In genomic region chr5:149678100-149678989, GRCm38 (mm10) we compare ENCODE assay signal across 8 mouse cellular contexts. TPM values are rescaled to one million over a fixed set of nuclear protein-coding genes. Genes with fewer than 3 reads are reported as not detected.
A peak's percentile ranks its signal among the peaks of the same experiment; 100 is the strongest.
DNase-seq lines count a peak whose midpoint lies in the region; ATAC-seq and TF ChIP-seq lines count a peak whose summit lies in the region.

Gene B3glct (plus strand): TSS chr5:149678230.

- ATAC-seq in cerebellum, adult (ENCODE audit: insufficient number of reproducible peaks, low FRiP score, low TSS enrichment) = peak; percentile 86
- ATAC-seq in forebrain, embryonic 13.5 days = peak; percentile 93
- peak; percentile 95 for ATAC-seq in heart, postnatal 0 days (ENCODE audit: insufficient read depth, low read depth)
- ATAC-seq in liver, embryonic 16.5 days (ENCODE audit: low read depth) = peak; percentile 96
- ATAC-seq in neural tube, embryonic 12.5 days (ENCODE audit: low FRiP score, low read depth) = peak; percentile 93
- peak; percentile 98 for ATAC-seq in stomach, postnatal 0 days (ENCODE audit: low FRiP score, low TSS enrichment)

- peaks cover 2 to 5% of the 10 kb centered on the region in 2 experiments; a peak in 2 of 4 replicates for H3K4me1 ChIP-seq in CH12.LX (ENCODE audit: control insufficient read depth in 1 of 2, insufficient read depth in 2 of 2)
- peaks cover 10% of the 10 kb centered on the region for H3K4me1 ChIP-seq in forebrain, embryonic 13.5 days
- peaks cover 7% of the 10 kb centered on the region for H3K4me1 ChIP-seq in heart, postnatal 0 days (ENCODE audit: control insufficient read depth, insufficient read depth)
- peaks cover 10% of the 10 kb centered on the region for H3K4me1 ChIP-seq in liver, embryonic 16.5 days (ENCODE audit: control insufficient read depth, low read depth, low read length)
- H3K4me1 ChIP-seq in neural tube, embryonic 12.5 days = peaks cover 10% of the 10 kb centered on the region
- 0 out of 2 replicates have a peak, but pooled peaks cover 3% of the 10 kb centered on the region for H3K4me1 ChIP-seq in stomach, postnatal 0 days (replicated peaks; ENCODE audit: control insufficient read depth, insufficient read depth)

- no peaks in the 10 kb centered on the region for H3K79me2 ChIP-seq in CH12.LX (replicated peaks; ENCODE audit: control insufficient read depth, extremely low read depth, insufficient read depth, poor library complexity, severe bottlenecking)

- WGBS in forebrain, embryonic 13.5 days = under 1% methylated on average over 50 of the region's 106 CpGs
- under 1% methylated on average over 56 of the region's 106 CpGs for WGBS in heart, postnatal 0 days
- WGBS in liver, embryonic 16.5 days (ENCODE audit: insufficient replicate concordance) = under 1% methylated on average over 93 of the region's 106 CpGs
- under 1% methylated on average over 78 of the region's 106 CpGs for WGBS in neural tube, embryonic 12.5 days
- WGBS in stomach, postnatal 0 days = under 1% methylated on average over 45 of the region's 106 CpGs

- peak within 1 kb of the TSS; percentile 62; the same call in 1 of the 2 replicates for H3K9ac ChIP-seq in CH12.LX (ENCODE audit: insufficient read depth, low read depth)
- peak within 1 kb of the TSS; percentile 85 for H3K9ac ChIP-seq in forebrain, embryonic 13.5 days
- H3K9ac ChIP-seq in heart, postnatal 0 days (replicated peaks; ENCODE audit: low read depth, low read length) = peak within 1 kb of the TSS; percentile 76
- H3K9ac ChIP-seq in liver, embryonic 16.5 days (ENCODE audit: low read depth, low read length) = peak within 1 kb of the TSS; percentile 86
- H3K9ac ChIP-seq in neural tube, embryonic 12.5 days = peak within 1 kb of the TSS; percentile 84
- H3K9ac ChIP-seq in stomach, postnatal 0 days (ENCODE audit: low read length) = peak within 1 kb of the TSS; percentile 84

- dilution Hi-C loops in CH12.LX (cut with MboI; ENCODE audit: extremely low pct_ligation_motif_present, extremely low pct_unique_long_range_greater_than_20kb, low sequenced_read_pairs) = no loop called here

- H3K4me3 ChIP-seq in CH12.LX (replicated peaks in 1 of 3; ENCODE audit: low read depth in 2 of 3, low read length in 2 of 3, poor library complexity in 1 of 3) = peak within 1 kb of the TSS; percentile 40 to 68 (median 63)
- peak within 1 kb of the TSS; percentile 74 for H3K4me3 ChIP-seq in forebrain, embryonic 13.5 days
- H3K4me3 ChIP-seq in heart, postnatal 0 days (ENCODE audit: low read depth, low read length) = peak within 1 kb of the TSS; percentile 94
- peak within 1 kb of the TSS; percentile 80 for H3K4me3 ChIP-seq in liver, embryonic 16.5 days (ENCODE audit: low read depth, low read length)
- H3K4me3 ChIP-seq in neural tube, embryonic 12.5 days = peak within 1 kb of the TSS; percentile 81
- peak within 1 kb of the TSS; percentile 81 for H3K4me3 ChIP-seq in stomach, postnatal 0 days (ENCODE audit: low read depth, low read length)

- H3K36me3 ChIP-seq in CH12.LX (replicated peaks in 1 of 2; ENCODE audit: control insufficient read depth in 1 of 2, insufficient read depth in 1 of 2, low read length in 1 of 2) = no peaks in the 10 kb centered on the region
- no peaks in the 10 kb centered on the region for H3K36me3 ChIP-seq in forebrain, embryonic 13.5 days (ENCODE audit: poor library complexity, severe bottlenecking)
- H3K36me3 ChIP-seq in heart, postnatal 0 days (replicated peaks; ENCODE audit: control insufficient read depth, insufficient read depth, low read length) = no peaks in the 10 kb centered on the region
- no peaks in the 10 kb centered on the region for H3K36me3 ChIP-seq in liver, embryonic 16.5 days (ENCODE audit: control insufficient read depth, insufficient read depth)
- no peaks in the 10 kb centered on the region for H3K36me3 ChIP-seq in neural tube, embryonic 12.5 days
- no peaks in the 10 kb centered on the region for H3K36me3 ChIP-seq in stomach, postnatal 0 days (ENCODE audit: control insufficient read depth, insufficient read depth, low read length)

- H3K4me2 ChIP-seq in CH12.LX (ENCODE audit: insufficient read depth, low read depth, poor library complexity, severe bottlenecking) = peak within 1 kb of the TSS; percentile 51; the same call in 1 of the 2 replicates
- peak within 1 kb of the TSS; percentile 94 for H3K4me2 ChIP-seq in forebrain, embryonic 13.5 days
- H3K4me2 ChIP-seq in heart, postnatal 0 days (ENCODE audit: low read depth, low read length) = peak within 1 kb of the TSS; percentile 93
- H3K4me2 ChIP-seq in liver, embryonic 16.5 days (ENCODE audit: low read depth, low read length) = peak within 1 kb of the TSS; percentile 97
- peak within 1 kb of the TSS; percentile 97 for H3K4me2 ChIP-seq in neural tube, embryonic 12.5 days (replicated peaks)
- H3K4me2 ChIP-seq in stomach, postnatal 0 days (replicated peaks; ENCODE audit: low read depth) = peak within 1 kb of the TSS; percentile 92

- DNase-seq in CH12.LX (ENCODE audit: extremely low read depth) = peak; percentile 45
- peak; percentile 56 for DNase-seq in heart, postnatal 0 days (ENCODE audit: low spot score)
- peak; percentile 89 to 92 for DNase-seq in kidney, postnatal 4 days
- DNase-seq in stomach, postnatal 0 days (ENCODE audit: low spot score) = peak; percentile 89

- no peaks in the 10 kb centered on the region for H3K9me3 ChIP-seq in CH12.LX (replicated peaks; ENCODE audit: low read length)
- no peaks in the 10 kb centered on the region for H3K9me3 ChIP-seq in forebrain, embryonic 13.5 days (replicated peaks)
- no peaks in the 10 kb centered on the region for H3K9me3 ChIP-seq in heart, postnatal 0 days (replicated peaks; ENCODE audit: control insufficient read depth, low read length)
- H3K9me3 ChIP-seq in liver, embryonic 16.5 days (replicated peaks; ENCODE audit: control insufficient read depth, low read length) = no peaks in the 10 kb centered on the region
- no peaks in the 10 kb centered on the region for H3K9me3 ChIP-seq in neural tube, embryonic 12.5 days
- H3K9me3 ChIP-seq in stomach, postnatal 0 days (ENCODE audit: control insufficient read depth, low read length) = no peaks in the 10 kb centered on the region

- peak; percentile 2 for TF ChIP-seq RAD21 in CH12.LX (IDR thresholded peaks at IDR 0.05; ENCODE audit: low read depth, low read length)

- in situ Hi-C loops in CH12.LX (cut with MboI; ENCODE audit: low pct_ligation_motif_present, low pct_unique_long_range_greater_than_20kb, low sequenced_read_pairs) = loop anchor here (5.0 kb wide), 1 partner anchor 36 kb away; no protein-coding TSS in a partner anchor

- peak; percentile 27; the same call in 1 of the 2 replicates for TF ChIP-seq POLR2A in CH12.LX (IDR thresholded peaks at IDR 0.05; ENCODE audit: low read depth, low read length)

- peaks cover 29% of the 10 kb centered on the region for H3K27me3 ChIP-seq in CH12.LX (replicated peaks)
- H3K27me3 ChIP-seq in forebrain, embryonic 13.5 days = no peaks in the 10 kb centered on the region
- no peaks in the 10 kb centered on the region for H3K27me3 ChIP-seq in heart, postnatal 0 days (ENCODE audit: control insufficient read depth, insufficient read depth, low read length)
- peaks cover 2% of the 10 kb centered on the region; the same call in 1 of the 2 replicates for H3K27me3 ChIP-seq in liver, embryonic 16.5 days (ENCODE audit: control insufficient read depth, insufficient read depth, low read depth, low read length)
- H3K27me3 ChIP-seq in neural tube, embryonic 12.5 days (replicated peaks) = no peaks in the 10 kb centered on the region
- no peaks in the 10 kb centered on the region for H3K27me3 ChIP-seq in stomach, postnatal 0 days (ENCODE audit: control insufficient read depth, insufficient read depth, low read length)

- no peak within 1 kb of the TSS for H3K27ac ChIP-seq in CH12.LX (ENCODE audit: insufficient read depth, low read depth)
- peak within 1 kb of the TSS; percentile 77 for H3K27ac ChIP-seq in forebrain, embryonic 13.5 days
- peak within 1 kb of the TSS; percentile 87 for H3K27ac ChIP-seq in heart, postnatal 0 days (ENCODE audit: low read depth)
- H3K27ac ChIP-seq in liver, embryonic 16.5 days (ENCODE audit: low read length) = peak within 1 kb of the TSS; percentile 72; the same call in 1 of the 2 replicates
- no peak within 1 kb of the TSS for H3K27ac ChIP-seq in neural tube, embryonic 12.5 days
- H3K27ac ChIP-seq in stomach, postnatal 0 days (replicated peaks) = peak within 1 kb of the TSS; percentile 87

- TF ChIP-seq CTCF in CH12.LX (conservative IDR thresholded peaks at IDR 0.05 in 1 of 2, IDR thresholded peaks at IDR 0.05 in 1 of 2; ENCODE audit: low read depth in 2 of 2, low read length in 2 of 2) = peak in 1 of 2 experiments; percentile 78; a peak in 2 of 4 replicates
- TF ChIP-seq CTCF in heart, postnatal 0 days (IDR thresholded peaks at IDR 0.05; ENCODE audit: low read depth) = peak; percentile 82
- peak; percentile 80 for TF ChIP-seq CTCF in stomach, postnatal 0 days (IDR thresholded peaks at IDR 0.05; ENCODE audit: low read depth)

- no peak for TF ChIP-seq EP300 in CH12.LX (IDR thresholded peaks at IDR 0.05; ENCODE audit: low read length)
- TF ChIP-seq EP300 in heart, postnatal 0 days (IDR thresholded peaks at IDR 0.05; ENCODE audit: low read depth) = no peak
- no peak for TF ChIP-seq EP300 in stomach, postnatal 0 days (optimal IDR thresholded peaks at IDR 0.05)

TF ChIP-seq in CH12.LX, 34 proteins besides CTCF, POLR2A, EP300 and RAD21 (continues in another document):
- TF ChIP-seq HCFC1 (IDR thresholded peaks at IDR 0.05; ENCODE audit: low read depth, low read length) = no peak
- peak; percentile 51; the same call in 1 of the 2 replicates for TF ChIP-seq UBTF (IDR thresholded peaks at IDR 0.05; ENCODE audit: low read depth, low read length)
- TF ChIP-seq CHD2 (IDR thresholded peaks at IDR 0.05; ENCODE audit: low read length) = peak; percentile 49; the same call in 1 of the 2 replicates
- TF ChIP-seq IRF4 (IDR thresholded peaks at IDR 0.05; ENCODE audit: low read depth, low read length) = 0 out of 2 replicates have a peak, but pooled peaks have one; percentile 20
- peak; percentile 32; the same call in 1 of the 2 replicates for TF ChIP-seq ELF1 (IDR thresholded peaks at IDR 0.05; ENCODE audit: low read depth, low read length)
- TF ChIP-seq JUND (conservative IDR thresholded peaks at IDR 0.05; ENCODE audit: low read depth, low read length) = no peak
- peak; percentile 55; the same call in 1 of the 2 replicates for TF ChIP-seq NELFE (IDR thresholded peaks at IDR 0.05; ENCODE audit: low read depth, low read length)
- TF ChIP-seq ZNF384 (IDR thresholded peaks at IDR 0.05; ENCODE audit: low read depth, low read length) = no peak

RNA-seq across cellular contexts. Expression of gene B3glct, which starts in this region (rescaled TPM):
- 0.38 and 0.63 TPM in 2 replicates for total RNA-seq in CH12.LX (2012; rRNA removed)
- total RNA-seq in CH12.LX (2014; rRNA removed) = 0.90 and 1.3 TPM in 2 replicates
- polyA plus RNA-seq in CH12.LX (2012; ENCODE audit: insufficient read length, low read depth) = 0.55 and 2.1 TPM in 2 replicates
- polyA plus RNA-seq in forebrain, embryonic 13.5 days (2015; fragmentation: Nextera tagmentation; extraction: Ambion mirVana) = 12.4 and 12.8 TPM in 2 replicates
- 10.0 and 12.2 TPM in 2 replicates for total RNA-seq in heart, postnatal 0 days (2014; rRNA removed; ENCODE audit: low replicate concordance)
- polyA plus RNA-seq in heart, postnatal 0 days (2015; fragmentation: Nextera tagmentation; extraction: Ambion mirVana) = 5.7 TPM in 2 replicates
- polyA plus RNA-seq in liver, embryonic 16.5 days (2015; fragmentation: Nextera tagmentation; extraction: Ambion mirVana) = 3.0 and 3.6 TPM in 2 replicates
- polyA plus RNA-seq in neural tube, embryonic 12.5 days (2016; fragmentation: Nextera tagmentation; extraction: Ambion mirVana) = 13.6 and 15.2 TPM in 2 replicates
- polyA plus RNA-seq in stomach, postnatal 0 days (2015; fragmentation: Nextera tagmentation; extraction: Ambion mirVana) = 6.2 and 7.1 TPM in 2 replicates

Comparison
In these comparisons a context has a peak if more than half of its experiments do, and no peak if none do; other contexts are left out.
1. H3K27ac ChIP-seq: peak in forebrain, embryonic 13.5 days (single experiment), heart, postnatal 0 days (single experiment), liver, embryonic 16.5 days (single experiment) and stomach, postnatal 0 days (single experiment); none in CH12.LX (single experiment) and neural tube, embryonic 12.5 days (single experiment).
2. Peak in every context shown above with its lines, with median percentiles within 50 percentile points of each other: DNase-seq, H3K4me2 ChIP-seq, H3K4me3 ChIP-seq, H3K9ac ChIP-seq and ATAC-seq.